Mouse (Mus musculus) frontal cortex, adult (tissue): Measurements from ENCODE around the gene Urad.

ENCODE experiments used
- ATAC-seq: cut with Nextera tagmentation; 2 replicates; pipeline ENCODE4 v1.9.2; 2017; ENCODE audit warnings: mild to moderate bottlenecking, moderate library complexity, mixed read lengths; ENCODE audit not compliant: low TSS enrichment

The Urad gene

GRCm38 (mm10) chr5:147269926-147270672 lies 52.1 kb downstream of the Urad start, which contains the start of gene Pdx1:
TSS of gene Pdx1 (plus strand) at chr5:147269959.
- no peak for ATAC-seq

- ATAC-seq: no peak
Measured at GRCm38 (mm10) chr5:147269371-147269770, 52.9 kb downstream of the Urad start.

GRCm38 (mm10) chr5:147268728-147269127 lies 53.5 kb downstream of the Urad start:
- ATAC-seq: no peak

- no peak for ATAC-seq
Measured at GRCm38 (mm10) chr5:147267434-147267833, 54.8 kb downstream of the Urad start.
